Mouse (Mus musculus) forebrain, embryonic 16.5 days (tissue): ENCODE results near the gene Slc5a10. TPM values are rescaled to one million over a fixed set of nuclear protein-coding genes. Genes with fewer than 3 reads are reported as not detected.

ENCODE experiments used
- polyA plus RNA-seq: library from polyadenylated mRNA; unstranded; fragments of >200 nt; fragmentation: Nextera tagmentation; extraction: Ambion mirVana; gene quantifications from 2 replicates; pipeline ENCODE4 v1.2.1, GENCODE M21; 2015

Gene Slc5a10
- polyA plus RNA-seq, 1 experiment from 2014 or later: not detected

Other genes with a start within 250 kb of the Slc5a10 start
- 47.4 and 55.0 TPM in 2 replicates for gene Mfap4, start 235.4 kb downstream of the Slc5a10 start, polyA plus RNA-seq
- gene Mapk7, start 226.4 kb downstream of the Slc5a10 start, polyA plus RNA-seq: 111 and 118 TPM in 2 replicates
- 32.6 and 36.1 TPM in 2 replicates for gene B9d1, start 215.7 kb downstream of the Slc5a10 start, polyA plus RNA-seq
- gene Epn2, start 141.1 kb downstream of the Slc5a10 start, polyA plus RNA-seq: 74.6 and 92.8 TPM in 2 replicates
- 10.2 and 11.3 TPM in 2 replicates for gene Grap, start 67.6 kb downstream of the Slc5a10 start, polyA plus RNA-seq
- gene Fam83g, start 36.7 kb downstream of the Slc5a10 start, polyA plus RNA-seq: 0.36 and 0.46 TPM in 2 replicates
- 59.3 and 69.4 TPM in 2 replicates for gene Prpsap2, start 41.3 kb upstream of the Slc5a10 start, polyA plus RNA-seq
- gene Ulk2, start 134.2 kb upstream of the Slc5a10 start, polyA plus RNA-seq: 38.7 and 41.3 TPM in 2 replicates
- 13.0 and 15.0 TPM in 2 replicates for gene Akap10, start 209.4 kb upstream of the Slc5a10 start, polyA plus RNA-seq
- gene Specc1, start 235.9 kb upstream of the Slc5a10 start, polyA plus RNA-seq: 9.4 and 11.2 TPM in 2 replicates